Mouse (Mus musculus) lung, embryonic 14.5 days (tissue): ENCODE measurements around the gene Tmc6. TPM values are rescaled to one million over a fixed set of nuclear protein-coding genes. Genes with fewer than 3 reads are reported as not detected.
A peak's percentile ranks its signal among the peaks of the same experiment; 100 is the strongest.

Source experiments
- ATAC-seq: fragments of 200-750 bp; cut with Nextera tagmentation; 2 replicates; pipeline ENCODE4 v1.8.0; 2017; ENCODE audit warnings: mild to moderate bottlenecking, moderate TSS enrichment, moderate library complexity; ENCODE audit not compliant: insufficient read depth
- DNase-seq: peaks from one replicate; pipeline ENCODE4 v3.0.0-alpha.2; 2015
- H3K27ac ChIP-seq: fragments of 300-500 bp; sonication (generic); 2 replicates; pipeline ENCODE4 v1.5.1; 2014; ENCODE audit warnings: low read depth, mild to moderate bottlenecking, moderate library complexity
- H3K27me3 ChIP-seq: fragments of 300-500 bp; sonication (generic); 2 replicates; pipeline ENCODE4 v1.6.1; 2014; ENCODE audit warnings: low read length, control low read depth; ENCODE audit not compliant: insufficient read depth
- H3K36me3 ChIP-seq: fragments of 300-500 bp; sonication (generic); 2 replicates; pipeline ENCODE4 v1.6.1; 2014; ENCODE audit warnings: control low read depth; ENCODE audit not compliant: insufficient read depth
- H3K4me1 ChIP-seq: fragments of 300-500 bp; sonication (generic); 2 replicates; pipeline ENCODE4 v1.6.1; 2014; ENCODE audit warnings: antibody characterized with exemption, control low read depth; ENCODE audit not compliant: insufficient read depth
- H3K4me2 ChIP-seq: fragments of 300-500 bp; sonication (generic); 2 replicates; pipeline ENCODE4 v1.6.1; 2014; ENCODE audit warnings: mild to moderate bottlenecking
- H3K4me3 ChIP-seq: fragments of 300-500 bp; sonication (generic); 2 replicates; pipeline ENCODE4 v1.5.1; 2014; ENCODE audit warnings: low read depth, low read length
- H3K9ac ChIP-seq: fragments of 300-500 bp; sonication (generic); 2 replicates; pipeline ENCODE4 v1.6.1; 2014
- H3K9me3 ChIP-seq: fragments of 300-500 bp; sonication (generic); 2 replicates; pipeline ENCODE4 v1.6.1; 2016; ENCODE audit warnings: low read depth, low read length, control low read depth
- CTCF ChIP-seq: IDR thresholded peaks from 2 replicates; pipeline ENCODE4 v1.5.1; 2016; ENCODE audit warnings: antibody characterized with exemption, low read depth
- WGBS: fragments of 180-500 bp; shearing (Covaris S2); extraction: QIAGEN DNeasy Blood & Tissue Kit; methylation state at CpG from one replicate; pipeline ENCODE4 v1.1.7; 2014; 5-methylcytosine and 5-hydroxymethylcytosine counted together
- polyA plus RNA-seq: library from polyadenylated mRNA; unstranded; fragments of >200 nt; fragmentation: Nextera tagmentation; extraction: Ambion mirVana; gene quantifications from 2 replicates; pipeline ENCODE4 v1.2.1, GENCODE M21; 2014

The Tmc6 gene
- polyA plus RNA-seq, 1 experiment from 2014 or later = 18.6 TPM

- DNase-seq (no peak), ATAC-seq (no peak)
- TF ChIP-seq CTCF = no peak
- Histone ChIP-seq H3K4me1 (peaks cover 40% of the 10 kb centered on the region), H3K4me2 (peak overlapping the region; percentile 82), H3K36me3 (peaks cover 16% of the 10 kb centered on the region), H3K4me3 (no peak overlapping the region; the same call in 1 of the 2 replicates), H3K9ac (no peak overlapping the region; the same call in 1 of the 2 replicates), H3K9me3 (no peaks in the 10 kb centered on the region), H3K27ac (peak overlapping the region; percentile 89; the same call in 1 of the 2 replicates), H3K27me3 (no peaks in the 10 kb centered on the region)
- 41% methylated on average over 8 of the region's 8 CpGs for WGBS
Measured at GRCm38 (mm10) chr11:117826916-117827315, 44.9 kb upstream of the Tmc6 start.

GRCm38 (mm10) chr11:117826164-117826563 lies 44.2 kb upstream of the Tmc6 start:
- ATAC-seq (peak; percentile 3; the same call in 1 of the 2 replicates), DNase-seq (peak; percentile 63)
- no peak for TF ChIP-seq CTCF
- Histone ChIP-seq H3K9ac (peak overlapping the region; percentile 81), H3K4me2 (peak overlapping the region; percentile 82), H3K4me3 (peak overlapping the region; percentile 66), H3K27ac (peak overlapping the region; percentile 89), H3K27me3 (no peaks in the 10 kb centered on the region), H3K36me3 (peaks cover 24% of the 10 kb centered on the region), H3K4me1 (peaks cover 40% of the 10 kb centered on the region), H3K9me3 (no peaks in the 10 kb centered on the region)
- WGBS = 7% methylated on average over 5 of the region's 5 CpGs

- no peaks in the 10 kb centered on the region for H3K9me3 ChIP-seq
- H3K36me3 ChIP-seq = peaks cover 30% of the 10 kb centered on the region
- H3K27ac ChIP-seq = peak within 1 kb of the TSS; percentile 89
- peak within 1 kb of the TSS; percentile 82 for H3K4me2 ChIP-seq
- H3K27me3 ChIP-seq = no peaks in the 10 kb centered on the region
- peak within 1 kb of the TSS; percentile 66 for H3K4me3 ChIP-seq
- peak; percentile 55 for ATAC-seq
- DNase-seq = peak; percentile 96
- WGBS = under 1% methylated on average over 34 of the region's 34 CpGs
- no peak for TF ChIP-seq CTCF
- peaks cover 37% of the 10 kb centered on the region for H3K4me1 ChIP-seq
- H3K9ac ChIP-seq = peak within 1 kb of the TSS; percentile 81
Measured at GRCm38 (mm10) chr11:117825333-117826101, 43.5 kb upstream of the Tmc6 start, which contains the start of the genes Afmid and Tk1. Gene Afmid, plus strand, starts transcription at chr11:117825924. Gene Tk1, minus strand, starts transcription at chr11:117826092.

GRCm38 (mm10) chr11:117824060-117824969 lies 42.3 kb upstream of the Tmc6 start:
- Histone ChIP-seq H3K4me3 (peak overlapping the region; percentile 66), H3K36me3 (peaks cover 42% of the 10 kb centered on the region), H3K4me2 (peak overlapping the region; percentile 82), H3K9me3 (no peaks in the 10 kb centered on the region), H3K9ac (peak overlapping the region; percentile 81), H3K27me3 (no peaks in the 10 kb centered on the region), H3K4me1 (peaks cover 30% of the 10 kb centered on the region), H3K27ac (peak overlapping the region; percentile 55; the same call in 1 of the 2 replicates)
- 14% methylated on average over 23 of the region's 23 CpGs for WGBS
- ATAC-seq = peak; percentile 71
- peak; percentile 94 for DNase-seq
- TF ChIP-seq CTCF = peak; percentile 96

GRCm38 (mm10) chr11:117823411-117823810 lies 41.4 kb upstream of the Tmc6 start:
- Histone ChIP-seq H3K9me3 (no peaks in the 10 kb centered on the region), H3K4me1 (peaks cover 21% of the 10 kb centered on the region), H3K9ac (0 out of 2 replicates have a peak overlapping the region, but pooled peaks have one; percentile 24), H3K27ac (peak overlapping the region; percentile 59; the same call in 1 of the 2 replicates), H3K36me3 (peaks cover 51% of the 10 kb centered on the region), H3K27me3 (no peaks in the 10 kb centered on the region), H3K4me3 (no peak overlapping the region), H3K4me2 (peak overlapping the region; percentile 82)
- TF ChIP-seq CTCF = no peak
- DNase-seq = no peak
- WGBS = 86% methylated on average over 6 of the region's 6 CpGs
- no peak for ATAC-seq

- Histone ChIP-seq H3K27ac (peak overlapping the region; percentile 59), H3K36me3 (peaks cover 58% of the 10 kb centered on the region), H3K9ac (0 out of 2 replicates have a peak overlapping the region, but pooled peaks have one; percentile 24), H3K4me1 (peaks cover 15% of the 10 kb centered on the region), H3K27me3 (no peaks in the 10 kb centered on the region), H3K4me2 (peak overlapping the region; percentile 31; the same call in 1 of the 2 replicates), H3K4me3 (no peak overlapping the region), H3K9me3 (no peaks in the 10 kb centered on the region)
- ATAC-seq (no peak), DNase-seq (peak; percentile 68)
- TF ChIP-seq CTCF = no peak
- 57% methylated on average over 7 of the region's 7 CpGs for WGBS
Measured at GRCm38 (mm10) chr11:117822728-117823241, 40.8 kb upstream of the Tmc6 start.
